Mouse (Mus musculus) liver, embryonic 14.5 days (tissue): Measurements from ENCODE around the gene Tada2a.

Source experiments
- CTCF ChIP-seq: IDR thresholded peaks from 2 replicates; pipeline ENCODE4 v1.5.1; 2016; ENCODE audit warnings: antibody characterized with exemption, low read depth, control low read depth
- EP300 ChIP-seq: IDR thresholded peaks from 2 replicates; pipeline ENCODE4 v1.6.1; 2016; ENCODE audit warnings: antibody characterized with exemption, low read depth

DNA sequence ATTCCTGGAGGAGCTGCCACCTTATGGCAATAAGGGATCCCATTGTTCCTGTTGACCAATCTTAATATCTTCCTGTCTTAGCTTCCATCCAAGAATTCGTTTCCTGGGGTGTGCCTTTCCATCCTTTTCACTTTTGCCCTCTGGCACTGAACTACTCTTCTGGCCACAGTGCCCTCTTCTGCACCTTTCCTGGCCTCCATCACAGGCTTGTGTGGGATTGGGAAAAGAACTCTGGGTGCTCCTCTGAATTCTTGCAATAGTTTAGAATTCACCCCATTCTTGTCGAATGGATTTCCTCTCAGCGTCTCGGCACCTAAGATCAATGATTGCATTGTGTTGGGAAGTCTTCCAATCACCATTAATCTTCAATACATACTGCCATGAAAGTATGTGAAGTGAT is 49.2 kb upstream of the Tada2a start:
- no peak for TF ChIP-seq EP300
- no peak for TF ChIP-seq CTCF
